Comparison of ENCODE assay signal across 25 mouse cellular contexts in the genomic region with DNA sequence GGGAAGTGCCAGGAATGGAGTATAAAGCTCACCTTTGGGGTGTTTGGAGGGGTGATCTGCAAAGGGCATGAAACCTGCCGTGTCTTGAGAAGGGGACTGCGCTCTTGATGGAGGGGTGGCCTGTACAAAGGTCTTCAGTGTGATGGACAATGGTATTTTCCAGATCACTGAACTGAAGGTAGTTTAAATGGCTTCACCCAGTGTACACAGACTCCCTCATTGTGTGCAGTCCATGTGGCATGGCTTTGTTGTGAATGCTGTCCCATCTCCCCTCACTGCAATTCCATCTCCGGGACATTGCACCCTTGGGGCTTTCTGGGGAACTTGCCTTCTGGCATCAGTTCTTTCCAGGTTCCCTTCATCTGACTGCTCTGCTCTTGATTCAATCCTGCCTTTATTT.
"Had no signal": no experiment of that assay in that cellular context is flagged by ENCODE, and none has a peak within 500 bp of the region (broad histone marks: within the 10 kb centered on the region; RNA-seq: fewer than 3 reads in every experiment).

No protein-coding gene starts in this region.

- H3K9ac ChIP-seq: heart, embryonic 12.5 days; hindbrain, embryonic 12.5 days; hindbrain, embryonic 14.5 days; intestine, embryonic 15.5 days; limb, embryonic 12.5 days; liver, embryonic 13.5 days; liver, embryonic 15.5 days had no signal

- H3K4me1 ChIP-seq: heart, embryonic 10.5 days; heart, embryonic 12.5 days; hindbrain, embryonic 12.5 days; intestine, embryonic 15.5 days; limb, embryonic 12.5 days; liver, embryonic 13.5 days; liver, embryonic 15.5 days had no signal

- ATAC-seq: hindbrain, embryonic 16.5 days; inflammation-experienced regulatory T-cells, adult 6 months; intestine, embryonic 15.5 days; intestine, postnatal 0 days had no signal

- H3K4me3 ChIP-seq: gastrocnemius, adult 2 months; heart, embryonic 10.5 days; heart, embryonic 12.5 days; hindbrain, embryonic 10.5 days; hindbrain, embryonic 12.5 days; intestine, embryonic 15.5 days; layer of hippocampus, adult 2 months; left cerebral cortex, adult 2 months; limb, embryonic 10.5 days; limb, embryonic 12.5 days; liver, embryonic 13.5 days; liver, embryonic 15.5 days had no signal

- H3K36me3 ChIP-seq: heart, embryonic 10.5 days; heart, embryonic 12.5 days; hindbrain, embryonic 10.5 days; hindbrain, embryonic 12.5 days; intestine, embryonic 15.5 days; limb, embryonic 10.5 days; limb, embryonic 12.5 days; liver, embryonic 13.5 days; liver, embryonic 15.5 days had no signal

- H3K9me3 ChIP-seq: heart, embryonic 10.5 days; heart, embryonic 12.5 days; hindbrain, embryonic 10.5 days; hindbrain, embryonic 12.5 days; intestine, embryonic 15.5 days; limb, embryonic 10.5 days; limb, embryonic 12.5 days; liver, embryonic 13.5 days; liver, embryonic 15.5 days had no signal

- DNase-seq: gastrocnemius, adult 2 months; gastrocnemius, postnatal 10 days; gastrocnemius, postnatal 25 days; heart, adult 18-20 months; heart, postnatal 4 days; kidney, adult 18-20 months; kidney, adult 9 months; kidney, postnatal 10 days; liver; liver, embryonic 13.5 days had no signal

- H3K27ac ChIP-seq: gastrocnemius, adult 2 months; heart, embryonic 10.5 days; hindbrain, embryonic 10.5 days; hindbrain, embryonic 12.5 days; hindbrain, embryonic 14.5 days; intestine, embryonic 15.5 days; layer of hippocampus, adult 2 months; left cerebral cortex, adult 2 months; limb, embryonic 10.5 days; limb, embryonic 12.5 days; liver, embryonic 13.5 days; liver, embryonic 15.5 days had no signal

- H3K27me3 ChIP-seq: heart, embryonic 12.5 days; hindbrain, embryonic 12.5 days; intestine, embryonic 15.5 days; limb, embryonic 12.5 days; liver, embryonic 13.5 days; liver, embryonic 15.5 days had no signal

- H3K4me2 ChIP-seq: heart, embryonic 12.5 days; hindbrain, embryonic 12.5 days; hindbrain, embryonic 14.5 days; intestine, embryonic 15.5 days; limb, embryonic 12.5 days; liver, embryonic 11.5 days; liver, embryonic 13.5 days; liver, embryonic 15.5 days had no signal
